Mouse (Mus musculus) myocyte (in vitro differentiated cells): Measurements from ENCODE around the gene 1700028K03Rik. TPM values are rescaled to one million over a fixed set of nuclear protein-coding genes. Genes with fewer than 3 reads are reported as not detected.

Experiments
- H3K27me3 ChIP-seq: one replicate; pipeline ENCODE4 v1.6.1; 2011; ENCODE audit not compliant: control insufficient read depth, insufficient read depth, insufficient read length
- H3K36me3 ChIP-seq: one replicate; pipeline ENCODE4 v1.6.1; 2011; ENCODE audit not compliant: control insufficient read depth, insufficient read depth
- H3K4me2 ChIP-seq: one replicate; pipeline ENCODE4 v1.6.1; 2011; ENCODE audit warnings: low read depth, control low read depth
- H3K4me3 ChIP-seq: one replicate; pipeline ENCODE4 v1.5.1; 2011; ENCODE audit warnings: mild to moderate bottlenecking, control low read depth, moderate library complexity
- H3K79me2 ChIP-seq: one replicate; pipeline ENCODE4 v1.6.1; 2011; ENCODE audit not compliant: control insufficient read depth, insufficient read depth
- H3ac ChIP-seq: one replicate; pipeline ENCODE4 v1.6.1; 2011; ENCODE audit not compliant: control insufficient read depth, insufficient read length
- CEBPB ChIP-seq: IDR thresholded peaks from 2 replicates; pipeline ENCODE4 v1.6.1; 2011; ENCODE audit warnings: mild to moderate bottlenecking, moderate library complexity; ENCODE audit not compliant: poor library complexity, insufficient read depth, severe bottlenecking
- E2F4 ChIP-seq: IDR thresholded peaks from one replicate; pipeline ENCODE4 v1.6.1; 2011; ENCODE audit warnings: mild to moderate bottlenecking, control low read depth, moderate library complexity; ENCODE audit not compliant: insufficient read depth
- MAX ChIP-seq: IDR thresholded peaks from one replicate; pipeline ENCODE4 v1.6.1; 2011; ENCODE audit warnings: low read depth, mild to moderate bottlenecking, control low read depth
- MYOD1 ChIP-seq, 3 experiments: IDR thresholded peaks; one replicate each; pipeline ENCODE4 v1.6.1; 2011; ENCODE audit warnings: control low read depth in 2 of 3, low read depth in 2 of 3, mild to moderate bottlenecking in 2 of 3, moderate library complexity in 1 of 3; ENCODE audit not compliant: insufficient read length in 2 of 3, control insufficient read depth in 1 of 3
- MYOG ChIP-seq, 3 experiments: IDR thresholded peaks; one replicate each; pipeline ENCODE4 v1.6.1; 2011; ENCODE audit warnings: control low read depth in 2 of 3, low read depth in 2 of 3, mild to moderate bottlenecking in 2 of 3; ENCODE audit not compliant: insufficient read length in 2 of 3, control insufficient read depth in 1 of 3, insufficient read depth in 1 of 3
- POLR2A ChIP-seq: IDR thresholded peaks from one replicate; pipeline ENCODE4 v1.6.1; 2011; ENCODE audit warnings: low read depth, mild to moderate bottlenecking, control low read depth, moderate library complexity; ENCODE audit not compliant: insufficient read length
- POLR2AphosphoS2 ChIP-seq: IDR thresholded peaks from one replicate; pipeline ENCODE4 v1.6.1; 2011; ENCODE audit warnings: low read depth, control low read depth; ENCODE audit not compliant: insufficient read length
- REST ChIP-seq: IDR thresholded peaks from one replicate; pipeline ENCODE4 v1.6.1; 2011; ENCODE audit warnings: mild to moderate bottlenecking, control low read depth, moderate library complexity; ENCODE audit not compliant: insufficient read depth, insufficient read length
- SRF ChIP-seq: IDR thresholded peaks from one replicate; pipeline ENCODE4 v1.6.1; 2011; ENCODE audit warnings: low read depth; ENCODE audit not compliant: control insufficient read depth, insufficient read length
- TCF12 ChIP-seq: IDR thresholded peaks from one replicate; pipeline ENCODE4 v1.6.1; 2011; ENCODE audit warnings: mild to moderate bottlenecking, control low read depth; ENCODE audit not compliant: poor library complexity, insufficient read depth, severe bottlenecking
- TCF3 ChIP-seq: IDR thresholded peaks from one replicate; pipeline ENCODE4 v1.6.1; 2011; ENCODE audit warnings: low read depth, control low read depth; ENCODE audit not compliant: insufficient read length
- USF1 ChIP-seq: IDR thresholded peaks from one replicate; pipeline ENCODE4 v1.6.1; 2011; ENCODE audit warnings: low read depth, mild to moderate bottlenecking, control low read depth, moderate library complexity
- polyA plus RNA-seq: library from polyadenylated mRNA; unstranded; fragments of >200 nt; fragmentation: generic; extraction: Trizol; gene quantifications from one replicate; pipeline ENCODE4 v1.2.1, GENCODE M21; 2012; ENCODE audit warnings: missing spikeins

Gene 1700028K03Rik
- polyA plus RNA-seq, 1 experiment = not detected

DNA sequence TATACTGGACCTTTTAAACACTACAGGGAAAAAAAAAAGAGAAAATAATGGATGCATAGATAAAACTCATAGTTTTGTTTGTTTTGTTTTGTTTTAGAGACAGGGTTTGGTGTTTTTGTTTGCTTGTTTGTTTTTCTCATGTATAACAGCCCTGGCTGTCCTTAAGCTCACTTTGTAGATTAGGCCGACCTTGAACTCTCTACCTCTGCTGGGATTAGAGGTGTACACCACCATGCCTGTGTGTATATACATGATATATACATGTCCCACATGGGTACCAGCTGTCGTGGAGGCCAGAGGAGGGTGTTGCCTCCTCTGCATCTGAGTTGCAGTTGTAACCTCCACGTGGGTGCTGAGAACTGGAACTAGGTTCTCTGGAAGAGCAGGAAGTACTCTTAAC lies 13.9 kb downstream of the 1700028K03Rik start:
- no peak overlapping the region for H3K4me2 ChIP-seq
- H3ac ChIP-seq = no peak overlapping the region

DNA sequence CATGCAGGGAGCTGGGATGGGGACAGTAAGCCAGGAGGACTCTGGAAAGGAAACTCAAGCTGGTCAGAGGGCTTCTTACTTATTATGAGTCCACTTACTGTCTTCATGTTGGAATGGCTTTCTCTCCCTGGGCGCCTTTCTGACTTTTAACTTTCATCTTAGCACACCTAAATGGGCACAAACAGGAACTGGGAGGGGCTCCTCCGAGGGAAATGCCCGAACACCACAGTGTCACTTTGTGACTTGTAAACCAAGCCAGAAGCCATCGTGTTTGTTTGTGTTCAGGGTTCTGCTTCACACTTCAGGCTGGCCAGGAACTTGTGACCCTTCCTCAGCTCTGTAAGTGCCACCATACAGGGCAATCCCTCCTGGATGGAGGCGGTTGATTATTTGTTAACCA lies 19.8 kb downstream of the 1700028K03Rik start:
- no peak overlapping the region for H3K4me2 ChIP-seq
- TF ChIP-seq E2F4 = no peak
- no peak for TF ChIP-seq MYOG (IDR thresholded peaks at IDR 0.05; ENCODE audit: control insufficient read depth in 1 of 3, insufficient read depth in 1 of 3, insufficient read length in 2 of 3, low read depth in 2 of 3)
- no peak for TF ChIP-seq REST
- no peak for TF ChIP-seq MAX
- no peak for TF ChIP-seq SRF
- no peak for TF ChIP-seq MYOD1 (IDR thresholded peaks at IDR 0.05; ENCODE audit: control insufficient read depth in 1 of 3, insufficient read length in 2 of 3, low read depth in 2 of 3)
- no peak for TF ChIP-seq TCF12
- no peak for TF ChIP-seq CEBPB
- no peak for TF ChIP-seq USF1
- H3K36me3 ChIP-seq = peaks cover 5% of the 10 kb centered on the region
- no peak overlapping the region for H3K4me3 ChIP-seq
- no peaks in the 10 kb centered on the region for H3K79me2 ChIP-seq
- H3K27me3 ChIP-seq = no peaks in the 10 kb centered on the region
- no peak overlapping the region for H3ac ChIP-seq

More for the DNA sequence above, 13.9 kb downstream of the 1700028K03Rik start:
- Histone ChIP-seq H3K79me2 (no peaks in the 10 kb centered on the region), H3K36me3 (no peaks in the 10 kb centered on the region), H3K4me3 (no peak overlapping the region), H3K27me3 (no peaks in the 10 kb centered on the region)
- TF ChIP-seq MAX = no peak
- TF ChIP-seq TCF12 = no peak
- TF ChIP-seq POLR2AphosphoS2 = no peak
- TF ChIP-seq E2F4 = no peak
- no peak for TF ChIP-seq POLR2A
- TF ChIP-seq REST = no peak
- no peak for TF ChIP-seq MYOD1 (IDR thresholded peaks at IDR 0.05; ENCODE audit: control insufficient read depth in 1 of 3, insufficient read length in 2 of 3, low read depth in 2 of 3)
- TF ChIP-seq MYOG (IDR thresholded peaks at IDR 0.05; ENCODE audit: control insufficient read depth in 1 of 3, insufficient read depth in 1 of 3, insufficient read length in 2 of 3, low read depth in 2 of 3) = no peak
- TF ChIP-seq SRF = no peak
- no peak for TF ChIP-seq TCF3
- no peak for TF ChIP-seq USF1
- no peak for TF ChIP-seq CEBPB

DNA sequence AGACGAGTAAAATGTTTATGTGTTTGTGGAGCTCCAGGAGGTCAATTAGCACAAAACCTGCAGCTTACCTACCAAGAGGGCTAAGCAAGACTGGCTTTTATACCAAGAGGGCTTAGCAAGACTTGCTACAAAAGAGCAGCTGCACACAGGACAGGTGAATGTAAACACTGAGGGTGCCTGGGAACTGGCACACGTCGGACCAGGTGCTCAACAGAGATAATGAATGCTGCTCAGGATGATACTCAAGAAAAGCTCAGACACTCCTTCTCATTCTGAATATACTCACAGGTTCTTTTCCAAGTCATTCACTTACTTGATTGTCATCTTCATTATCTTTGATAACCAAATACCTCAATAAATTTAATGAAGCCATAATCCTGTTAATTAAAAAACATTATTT lies 22.5 kb downstream of the 1700028K03Rik start:
- Histone ChIP-seq H3K4me3 (no peak overlapping the region), H3K4me2 (no peak overlapping the region), H3ac (no peak overlapping the region), H3K36me3 (peaks cover 7% of the 10 kb centered on the region), H3K79me2 (no peaks in the 10 kb centered on the region), H3K27me3 (no peaks in the 10 kb centered on the region)
- TF ChIP-seq MYOG (IDR thresholded peaks at IDR 0.05; ENCODE audit: control insufficient read depth in 1 of 3, insufficient read depth in 1 of 3, insufficient read length in 2 of 3, low read depth in 2 of 3) (no peak), TCF3 (no peak), USF1 (no peak), POLR2AphosphoS2 (no peak), POLR2A (no peak), MYOD1 (IDR thresholded peaks at IDR 0.05; ENCODE audit: control insufficient read depth in 1 of 3, insufficient read length in 2 of 3, low read depth in 2 of 3) (no peak), MAX (no peak), CEBPB (no peak), REST (no peak), E2F4 (no peak)

DNA sequence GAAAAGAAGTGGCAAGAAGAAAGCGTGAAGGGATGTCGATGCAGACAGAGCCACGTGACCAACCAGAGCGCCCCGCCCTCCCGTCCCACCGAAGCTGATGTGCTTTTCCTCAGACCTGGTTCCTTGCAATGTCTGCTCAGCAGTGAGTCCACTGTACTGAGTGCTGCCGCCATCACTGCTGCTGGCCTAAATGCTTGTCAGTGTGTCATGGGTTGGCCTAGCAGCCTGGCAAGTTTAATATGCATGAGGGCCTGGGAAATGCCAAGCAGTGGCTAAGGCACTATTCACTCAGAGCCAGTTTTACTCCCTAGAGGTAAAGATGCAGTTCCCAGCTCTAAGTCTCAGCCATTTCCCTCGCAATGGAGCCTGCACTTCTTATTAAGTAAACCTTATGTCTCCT lies 34.6 kb downstream of the 1700028K03Rik start:
- Histone ChIP-seq H3K79me2 (no peaks in the 10 kb centered on the region), H3K4me2 (no peak overlapping the region), H3ac (no peak overlapping the region), H3K27me3 (no peaks in the 10 kb centered on the region), H3K36me3 (peaks cover 3% of the 10 kb centered on the region), H3K4me3 (no peak overlapping the region)
- no peak for TF ChIP-seq POLR2A
- TF ChIP-seq TCF3 = no peak
- no peak for TF ChIP-seq USF1
- TF ChIP-seq SRF = no peak
- TF ChIP-seq E2F4 = no peak
- TF ChIP-seq MYOG (IDR thresholded peaks at IDR 0.05; ENCODE audit: control insufficient read depth in 1 of 3, insufficient read depth in 1 of 3, insufficient read length in 2 of 3, low read depth in 2 of 3) = no peak
- no peak for TF ChIP-seq TCF12
- no peak for TF ChIP-seq MYOD1 (IDR thresholded peaks at IDR 0.05; ENCODE audit: control insufficient read depth in 1 of 3, insufficient read length in 2 of 3, low read depth in 2 of 3)
- TF ChIP-seq REST = no peak
- TF ChIP-seq POLR2AphosphoS2 = no peak
- TF ChIP-seq CEBPB = no peak
- TF ChIP-seq MAX = no peak
